Mouse (Mus musculus) liver, embryonic 14.5 days (tissue): Measurements from ENCODE around the gene Psme2b. TPM values are rescaled to one million over a fixed set of nuclear protein-coding genes. Genes with fewer than 3 reads are reported as not detected.
"Not testable (repeated sequence)": the region's sequence is repeated elsewhere in the genome, so short reads cannot be mapped to it uniquely, and the experiment has no call there.

Source experiments
- ATAC-seq: fragments of 200-750 bp; cut with Nextera tagmentation; 2 replicates; pipeline ENCODE4 v1.8.0; 2017; ENCODE audit warnings: moderate number of reproducible peaks, mild to moderate bottlenecking, moderate library complexity; ENCODE audit not compliant: insufficient read depth
- DNase-seq, 3 experiments: peaks; one replicate each; pipeline ENCODE4 v3.0.0-alpha.2; 2012 to 2013; ENCODE audit warnings: low read depth in 3 of 3, low spot score in 3 of 3
- H3K27ac ChIP-seq: fragments of 300-500 bp; sonication (generic); 2 replicates; pipeline ENCODE4 v1.5.1; 2014; ENCODE audit warnings: moderate library complexity, mild to moderate bottlenecking, control low read depth, inconsistent platforms
- H3K27me3 ChIP-seq: fragments of 300-500 bp; sonication (generic); 2 replicates; pipeline ENCODE4 v1.6.1; 2014; ENCODE audit warnings: mild to moderate bottlenecking, low read length, moderate library complexity; ENCODE audit not compliant: control insufficient read depth, insufficient read depth
- H3K36me3 ChIP-seq: fragments of 300-500 bp; sonication (generic); replicated peaks from 2 replicates; pipeline ENCODE4 v1.6.1; 2014; ENCODE audit warnings: low read depth; ENCODE audit not compliant: control insufficient read depth, insufficient read depth
- H3K4me1 ChIP-seq, 2 experiments: fragments of 200-500 bp in 1 of 2; fragments of 300-500 bp in 1 of 2; sonication (generic) in 1 of 2; replicated peaks; 2 replicates each; pipeline ENCODE4 v1.6.1; 2012 to 2014; ENCODE audit warnings: antibody characterized with exemption in 1 of 2, inconsistent platforms in 1 of 2, low read length in 1 of 2; ENCODE audit not compliant: control insufficient read depth in 2 of 2, insufficient read depth in 2 of 2
- H3K4me2 ChIP-seq: fragments of 300-500 bp; sonication (generic); 2 replicates; pipeline ENCODE4 v1.6.1; 2014; ENCODE audit warnings: low read depth, mild to moderate bottlenecking, control low read depth, moderate library complexity
- H3K4me3 ChIP-seq, 2 experiments: fragments of 200-500 bp in 1 of 2; fragments of 300-500 bp in 1 of 2; sonication (generic) in 1 of 2; 2 replicates each; pipeline ENCODE4 v1.5.1; 2012 to 2014; ENCODE audit warnings: low read depth in 2 of 2, low read length in 2 of 2, mild to moderate bottlenecking in 2 of 2, control low read depth in 1 of 2, inconsistent platforms in 1 of 2, moderate library complexity in 1 of 2; ENCODE audit not compliant: insufficient read depth in 1 of 2
- H3K9ac ChIP-seq: fragments of 300-500 bp; sonication (generic); replicated peaks from 2 replicates; pipeline ENCODE4 v1.6.1; 2014; ENCODE audit warnings: mild to moderate bottlenecking, control low read depth, moderate library complexity
- H3K9me3 ChIP-seq: fragments of 300-500 bp; sonication (generic); 2 replicates; pipeline ENCODE4 v1.6.1; 2016; ENCODE audit warnings: low read length, mixed read lengths; ENCODE audit not compliant: control insufficient read depth
- CTCF ChIP-seq: IDR thresholded peaks from 2 replicates; pipeline ENCODE4 v1.5.1; 2016; ENCODE audit warnings: antibody characterized with exemption, low read depth, control low read depth
- EP300 ChIP-seq: IDR thresholded peaks from 2 replicates; pipeline ENCODE4 v1.6.1; 2016; ENCODE audit warnings: antibody characterized with exemption, low read depth
- WGBS: fragments of 180-500 bp; shearing (Covaris S2); extraction: QIAGEN DNeasy Blood & Tissue Kit; methylation state at CpG from one replicate; pipeline ENCODE4 v1.1.7; 2014; ENCODE audit not compliant: insufficient replicate concordance; 5-methylcytosine and 5-hydroxymethylcytosine counted together
- polyA plus RNA-seq, 2 experiments: library from polyadenylated mRNA; depleted of rRNA in 1 of 2; stranded (reverse) in 1 of 2; unstranded in 1 of 2; fragments of >200 nt; fragmentation: Nextera tagmentation in 1 of 2; extraction: Ambion mirVana in 1 of 2; gene quantifications; 2 replicates each; pipeline versions ENCODE4 v1.2.1 to v1.2.3; 2012 to 2014

Gene Psme2b
- polyA plus RNA-seq, 2 experiments = 1.3 to 3.1 TPM

DNA sequence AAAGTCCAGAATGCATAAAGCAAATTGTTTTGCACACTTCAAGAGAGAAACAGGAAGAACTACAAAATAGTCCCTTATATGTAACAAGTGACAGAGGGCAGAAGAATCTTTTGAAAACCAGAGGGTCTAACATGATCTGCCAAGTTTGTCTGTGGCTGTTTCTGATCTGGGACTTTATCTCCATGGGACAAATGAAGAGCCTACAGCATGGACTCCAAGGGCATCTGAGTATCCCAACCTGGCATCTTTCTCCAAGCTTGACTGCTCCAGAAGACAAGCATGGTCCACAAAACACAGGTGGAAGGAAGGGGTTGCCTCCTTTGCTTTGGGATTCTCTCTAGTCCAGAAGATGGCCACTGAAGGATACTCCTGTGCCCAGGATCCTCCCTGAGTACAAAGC, 19.6 kb downstream of the Psme2b start:
- DNase-seq, H3K9me3 ChIP-seq, ATAC-seq, H3K9ac ChIP-seq, H3K27me3 ChIP-seq, H3K27ac ChIP-seq, H3K4me1 ChIP-seq, H3K4me3 ChIP-seq, H3K4me2 ChIP-seq, H3K36me3 ChIP-seq: not testable (repeated sequence)

DNA sequence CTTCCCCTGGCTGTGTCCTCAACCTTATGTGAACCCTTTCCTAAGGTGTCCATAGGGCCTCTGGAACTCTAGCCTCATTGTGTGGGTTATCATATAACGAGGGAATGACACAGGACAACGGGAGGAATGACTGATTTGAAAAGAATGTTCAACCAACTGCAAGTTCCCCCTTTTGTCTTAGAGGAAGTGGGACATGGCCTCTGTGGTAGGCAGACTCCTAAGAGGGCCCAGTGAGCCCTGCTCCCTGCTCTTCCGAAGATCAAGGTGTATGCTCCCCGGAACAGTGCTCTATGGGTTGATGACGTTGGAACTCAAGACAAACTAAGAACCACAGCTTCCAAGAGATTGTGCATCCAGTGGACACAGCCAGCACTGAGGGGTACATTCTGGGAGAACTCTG, 22.2 kb downstream of the Psme2b start:
- not testable (repeated sequence) for H3K9ac ChIP-seq, H3K36me3 ChIP-seq, H3K27me3 ChIP-seq, H3K4me2 ChIP-seq, DNase-seq, H3K27ac ChIP-seq, ATAC-seq, H3K4me1 ChIP-seq, H3K9me3 ChIP-seq, H3K4me3 ChIP-seq
- WGBS = 24% methylated on average over 5 of the region's 5 CpGs

DNA sequence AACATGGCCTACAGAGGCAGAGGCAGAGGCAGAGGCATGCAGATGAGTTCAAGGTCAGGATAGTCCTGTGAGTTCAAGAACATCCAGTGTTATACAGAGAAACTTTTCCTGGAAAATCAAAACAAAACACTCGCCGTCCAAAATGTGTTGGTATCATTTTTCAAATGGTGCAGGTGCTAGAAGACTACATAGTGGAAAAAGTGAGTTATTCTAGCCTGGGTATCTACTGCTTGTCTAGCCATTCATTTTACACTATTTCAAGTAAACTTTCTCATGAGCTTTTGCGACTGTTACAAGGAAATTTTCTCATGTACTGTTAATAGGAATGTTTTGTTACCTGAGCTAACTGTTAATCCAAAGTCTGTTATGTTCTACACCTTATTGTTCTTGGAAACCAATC, 27.6 kb downstream of the Psme2b start:
- 68% methylated on average over 3 of the region's 3 CpGs for WGBS
- no peak for TF ChIP-seq EP300
- no peak for TF ChIP-seq CTCF
- no peaks in the 10 kb centered on the region for H3K9me3 ChIP-seq
- H3K9ac ChIP-seq = no peak overlapping the region
- ATAC-seq = no peak
- no peak for DNase-seq
- H3K27me3 ChIP-seq = no peaks in the 10 kb centered on the region
- H3K27ac ChIP-seq = no peak overlapping the region
- H3K36me3 ChIP-seq = no peaks in the 10 kb centered on the region
- H3K4me1 ChIP-seq = no peaks in the 10 kb centered on the region
- no peak overlapping the region for H3K4me3 ChIP-seq
- H3K4me2 ChIP-seq = no peak overlapping the region

DNA sequence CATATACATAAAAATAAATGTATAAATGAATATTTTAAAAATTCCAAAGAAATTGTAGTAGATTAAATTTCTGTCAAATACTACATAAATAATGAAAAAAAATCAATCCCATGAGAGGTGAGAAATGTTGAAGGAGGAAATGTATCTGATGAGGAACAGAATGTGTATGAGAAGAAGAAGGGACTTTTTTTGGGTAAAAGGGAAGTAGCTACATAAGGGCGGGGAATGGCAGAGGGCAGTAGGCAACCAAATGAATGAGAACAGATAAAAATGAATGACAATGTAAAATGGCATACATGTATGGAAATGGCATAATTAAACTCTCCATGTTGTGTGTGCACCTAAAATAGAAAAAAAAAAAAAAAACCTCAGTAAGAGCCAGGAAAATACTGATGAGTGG, 32.4 kb downstream of the Psme2b start:
- no peak overlapping the region for H3K27ac ChIP-seq
- H3K27me3 ChIP-seq = no peaks in the 10 kb centered on the region
- ATAC-seq = no peak
- DNase-seq = no peak
- H3K9me3 ChIP-seq = no peaks in the 10 kb centered on the region
- TF ChIP-seq CTCF (no peak), EP300 (no peak)
- no peaks in the 10 kb centered on the region for H3K36me3 ChIP-seq
- 0 out of 4 replicates have a peak, but pooled peaks cover 0 to 2% of the 10 kb centered on the region in 2 experiments for H3K4me1 ChIP-seq
- WGBS = 55% methylated on average over 1 of the region's 1 CpGs
- H3K4me3 ChIP-seq = no peak overlapping the region
- H3K9ac ChIP-seq = no peak overlapping the region
- no peak overlapping the region for H3K4me2 ChIP-seq

DNA sequence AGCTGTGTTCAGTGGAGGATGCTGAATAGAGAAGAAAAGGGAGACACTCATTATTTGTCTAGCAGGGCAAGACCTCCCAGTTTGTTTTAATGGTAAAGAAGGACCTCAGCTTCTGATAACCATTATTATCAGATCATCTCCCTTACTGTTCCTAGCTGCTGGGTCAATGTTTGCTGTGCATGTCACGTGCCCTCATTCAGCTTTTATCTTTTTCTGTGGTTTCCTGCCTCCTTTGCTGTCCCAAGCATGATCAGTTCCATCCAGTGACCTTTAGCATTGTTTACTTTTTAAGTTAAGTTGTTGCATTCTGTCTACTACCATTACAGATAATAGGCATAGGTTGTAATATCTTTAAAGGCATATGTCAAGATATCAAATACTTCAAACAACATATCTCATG, 37.5 kb downstream of the Psme2b start:
- no peak for ATAC-seq
- no peak overlapping the region for H3K9ac ChIP-seq
- 7% methylated on average over 1 of the region's 1 CpGs for WGBS

DNA sequence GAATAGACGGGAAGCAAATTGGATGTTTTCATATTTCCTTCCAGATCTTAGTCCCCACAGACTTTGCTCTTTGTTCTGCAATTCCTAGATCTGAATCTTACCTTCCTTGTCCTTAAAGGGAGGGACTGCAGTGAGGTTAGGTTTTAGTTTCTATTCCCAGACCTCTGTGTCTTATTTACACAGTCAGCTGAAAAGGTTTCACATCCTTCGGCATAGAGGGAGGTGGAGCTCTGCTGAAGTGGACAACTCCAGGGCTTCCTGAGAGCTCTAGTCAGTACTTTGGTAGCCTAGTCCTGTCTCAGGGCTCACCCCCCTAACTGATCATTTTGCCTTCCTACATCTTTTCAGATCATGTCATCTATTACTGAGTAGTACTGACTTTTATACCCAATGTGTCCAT, 44.0 kb downstream of the Psme2b start, which contains the start of gene Gm5431:
Gene Gm5431, minus strand, starts transcription at position 194 of the 400 bp plus-strand sequence.
- no peak for ATAC-seq

More for the DNA sequence above, 37.5 kb downstream of the Psme2b start:
- Histone ChIP-seq H3K9me3 (no peaks in the 10 kb centered on the region), H3K4me1 (peaks cover 3 to 9% of the 10 kb centered on the region in 2 experiments; a peak in 3 of 4 replicates), H3K27ac (no peak overlapping the region), H3K27me3 (no peaks in the 10 kb centered on the region), H3K4me2 (no peak overlapping the region), H3K36me3 (no peaks in the 10 kb centered on the region), H3K4me3 (no peak overlapping the region)
- no peak for TF ChIP-seq CTCF
- no peak for TF ChIP-seq EP300
- DNase-seq = peak; percentile 6 to 17 (median 9)

DNA sequence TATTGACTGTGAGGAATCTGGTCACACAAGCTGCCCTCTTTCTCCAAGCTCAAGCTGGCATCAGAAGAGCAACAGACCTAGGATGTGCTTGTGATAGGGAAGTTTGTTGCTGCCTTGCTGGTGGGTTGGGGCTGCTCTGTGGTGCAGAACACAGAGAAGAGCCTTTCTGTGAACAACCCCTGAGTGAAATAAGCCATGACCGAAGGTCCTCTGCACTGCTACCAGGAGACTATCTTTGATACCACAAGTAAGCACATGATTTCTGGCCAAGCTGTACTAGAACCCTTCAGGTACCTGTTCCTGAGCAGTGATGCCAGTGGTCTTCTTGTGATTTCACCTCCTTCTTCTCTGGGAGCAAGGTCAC, 44.4 kb downstream of the Psme2b start:
- DNase-seq, H3K4me2 ChIP-seq, H3K36me3 ChIP-seq, ATAC-seq, H3K9ac ChIP-seq, H3K9me3 ChIP-seq, H3K4me1 ChIP-seq, H3K4me3 ChIP-seq, H3K27me3 ChIP-seq, H3K27ac ChIP-seq: not testable (repeated sequence)
- 67% methylated on average over 1 of the region's 1 CpGs for WGBS

More for the DNA sequence above, 44.0 kb downstream of the Psme2b start, which contains the start of gene Gm5431:
- no peak within 1 kb of the TSS for H3K4me2 ChIP-seq
- H3K36me3 ChIP-seq = no peaks in the 10 kb centered on the region
- WGBS = 48% methylated on average over 2 of the region's 2 CpGs
- H3K9ac ChIP-seq = no peak within 1 kb of the TSS
- H3K27me3 ChIP-seq = no peaks in the 10 kb centered on the region
- TF ChIP-seq EP300 (no peak), CTCF (no peak)
- no peaks in the 10 kb centered on the region for H3K9me3 ChIP-seq
- H3K4me3 ChIP-seq = no peak within 1 kb of the TSS
- no peak for DNase-seq
- peaks cover 0 to 2% of the 10 kb centered on the region in 2 experiments; a peak in 1 of 4 replicates for H3K4me1 ChIP-seq
- H3K27ac ChIP-seq = no peak within 1 kb of the TSS
